Mouse (Mus musculus): ENCODE results near the gene Ehd4. TPM values are rescaled to one million over a fixed set of nuclear protein-coding genes. Genes with fewer than 3 reads are reported as not detected.

Gene Ehd4
- total and polyA plus RNA-seq, 2 experiments from 2014 or later, result 250 to 547 TPM

DNA sequence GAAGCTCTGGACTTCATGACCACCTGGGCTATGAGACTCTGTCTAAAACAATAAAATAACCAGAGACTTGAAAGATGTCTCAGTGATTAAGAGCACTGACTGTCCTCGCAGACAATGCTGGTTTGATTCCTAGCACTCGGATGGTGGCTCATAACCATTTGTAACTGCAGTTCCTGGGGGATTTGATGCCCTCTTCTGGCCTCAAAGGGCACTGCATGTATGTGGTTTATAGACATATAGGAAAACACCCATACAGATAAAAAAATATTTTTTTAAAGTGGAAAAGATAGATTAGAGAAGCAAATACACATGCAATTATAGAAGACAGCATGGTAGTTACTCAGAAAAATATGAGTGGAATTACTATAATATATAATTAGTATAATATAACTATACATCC is 3.2 kb upstream of the Ehd4 start:
- Histone ChIP-seq H3K36me3 (replicated peaks; ENCODE audit: control insufficient read depth, insufficient read depth, low read length) (no peaks in the 10 kb centered on the region), H3K4me3 (ENCODE audit: low read depth, low read length) (no peak overlapping the region), H3K4me2 (ENCODE audit: low read depth, low read length) (no peak overlapping the region), H3K4me1 (ENCODE audit: control insufficient read depth, insufficient read depth) (0 out of 2 replicates have a peak, but pooled peaks cover 2% of the 10 kb centered on the region), H3K27ac (ENCODE audit: low read depth) (no peak overlapping the region), H3K9ac (replicated peaks; ENCODE audit: low read depth, low read length) (no peak overlapping the region), H3K9me3 (replicated peaks; ENCODE audit: control insufficient read depth, low read length) (no peaks in the 10 kb centered on the region), H3K27me3 (ENCODE audit: control insufficient read depth, insufficient read depth, low read length) (no peaks in the 10 kb centered on the region)
- ATAC-seq (ENCODE audit: insufficient read depth, low read depth) (no peak), DNase-seq (ENCODE audit: low spot score) (no peak)
- 83% methylated on average over 2 of the region's 2 CpGs for WGBS
- TF ChIP-seq CTCF (IDR thresholded peaks at IDR 0.05; ENCODE audit: low read depth), result 0 out of 2 replicates have a peak, but pooled peaks have one; percentile 5
- TF ChIP-seq EP300 (IDR thresholded peaks at IDR 0.05; ENCODE audit: low read depth), result no peak

DNA sequence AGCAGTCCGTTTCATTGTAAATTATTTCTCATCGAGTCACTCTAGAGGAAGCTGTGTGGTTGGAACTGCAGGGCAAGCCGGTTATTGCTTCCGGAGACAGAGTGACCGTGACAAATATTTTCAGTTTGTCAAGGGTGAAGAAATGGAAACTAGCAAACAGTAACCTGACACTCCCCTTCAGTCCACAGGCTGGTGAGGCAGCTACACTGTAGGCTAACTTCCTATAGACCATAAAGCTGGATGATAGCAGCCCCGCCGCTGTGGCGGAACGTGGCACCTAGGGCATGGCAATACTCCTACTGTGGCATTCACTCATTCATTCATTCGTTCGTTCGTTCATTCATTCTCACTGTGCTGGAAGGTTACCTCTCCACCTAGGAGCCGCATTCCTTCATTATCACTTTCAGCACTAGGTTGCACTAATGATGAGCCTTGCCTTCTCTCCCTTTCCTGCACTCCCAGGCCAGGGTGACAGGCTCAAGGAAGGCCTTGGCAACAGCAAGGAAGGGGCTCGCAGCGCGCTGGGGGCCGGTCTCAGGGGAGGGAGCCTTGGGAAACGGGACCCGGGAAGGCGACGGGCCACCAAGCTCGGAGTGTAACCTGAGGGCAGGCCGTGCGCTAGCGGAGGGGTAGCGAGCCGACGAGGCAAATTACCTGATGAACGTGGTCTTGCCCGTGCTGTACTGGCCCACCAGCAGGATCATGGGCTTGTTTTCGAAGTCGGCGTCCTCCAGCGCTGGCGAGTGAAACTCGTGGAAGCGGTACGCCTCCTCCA is 633 bp downstream of the Ehd4 start:
- Histone ChIP-seq H3K4me2 (ENCODE audit: low read depth, low read length) (peak overlapping the region; percentile 91), H3K4me3 (ENCODE audit: low read depth, low read length) (peak overlapping the region; percentile 87), H3K9ac (replicated peaks; ENCODE audit: low read depth, low read length) (peak overlapping the region; percentile 89), H3K4me1 (ENCODE audit: control insufficient read depth, insufficient read depth) (peaks cover 24% of the 10 kb centered on the region), H3K27ac (ENCODE audit: low read depth) (peak overlapping the region; percentile 92), H3K9me3 (replicated peaks; ENCODE audit: control insufficient read depth, low read length) (no peaks in the 10 kb centered on the region), H3K27me3 (ENCODE audit: control insufficient read depth, insufficient read depth, low read length) (no peaks in the 10 kb centered on the region), H3K36me3 (replicated peaks; ENCODE audit: control insufficient read depth, insufficient read depth, low read length) (0 out of 2 replicates have a peak, but pooled peaks cover 3% of the 10 kb centered on the region)
- peak; percentile 25 for ATAC-seq (ENCODE audit: insufficient read depth, low read depth)
- WGBS, result under 1% methylated on average over 38 of the region's 38 CpGs
- no peak for TF ChIP-seq CTCF (IDR thresholded peaks at IDR 0.05; ENCODE audit: low read depth)
- no peak for TF ChIP-seq EP300 (IDR thresholded peaks at IDR 0.05; ENCODE audit: low read depth)
- peak; percentile 70 for DNase-seq (ENCODE audit: low spot score)

DNA sequence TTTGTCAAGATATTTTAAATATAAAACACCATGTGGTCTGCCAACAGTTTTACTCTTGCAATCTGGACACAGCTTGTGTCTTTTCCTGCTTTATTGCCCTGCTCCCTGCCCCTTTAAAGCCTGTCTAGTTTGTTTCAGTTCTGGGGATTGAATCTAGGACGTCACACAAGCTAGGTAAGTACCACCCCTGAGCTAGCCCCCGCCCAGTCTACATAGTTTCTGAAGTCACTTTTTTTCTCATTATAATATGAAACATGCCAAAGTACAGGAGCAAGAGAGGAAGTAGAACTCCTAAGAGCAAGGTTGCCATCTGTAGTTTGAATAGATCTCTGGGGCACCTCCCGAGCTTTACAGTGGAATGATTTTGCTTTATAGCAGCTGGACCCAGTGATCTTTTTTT is 3.8 kb downstream of the Ehd4 start:
- no peaks in the 10 kb centered on the region for H3K9me3 ChIP-seq (replicated peaks; ENCODE audit: control insufficient read depth, low read length)
- 0 out of 2 replicates have a peak, but pooled peaks cover 3% of the 10 kb centered on the region for H3K36me3 ChIP-seq (replicated peaks; ENCODE audit: control insufficient read depth, insufficient read depth, low read length)
- 63% methylated on average over 3 of the region's 3 CpGs for WGBS
- peaks cover 37% of the 10 kb centered on the region for H3K4me1 ChIP-seq (ENCODE audit: control insufficient read depth, insufficient read depth)
- H3K4me3 ChIP-seq (ENCODE audit: low read depth, low read length), result no peak overlapping the region
- H3K4me2 ChIP-seq (ENCODE audit: low read depth, low read length), result no peak overlapping the region
- no peaks in the 10 kb centered on the region for H3K27me3 ChIP-seq (ENCODE audit: control insufficient read depth, insufficient read depth, low read length)
- 0 out of 2 replicates have a peak overlapping the region, but pooled peaks have one; percentile 5 for H3K9ac ChIP-seq (replicated peaks; ENCODE audit: low read depth, low read length)
- H3K27ac ChIP-seq (ENCODE audit: low read depth), result no peak overlapping the region
- TF ChIP-seq CTCF (IDR thresholded peaks at IDR 0.05; ENCODE audit: low read depth), result no peak
- TF ChIP-seq EP300 (IDR thresholded peaks at IDR 0.05; ENCODE audit: low read depth), result no peak
- no peak for DNase-seq (ENCODE audit: low spot score)
- no peak for ATAC-seq (ENCODE audit: insufficient read depth, low read depth)

GRCm38 (mm10) chr2:120149634-120150033 is 4.8 kb downstream of the Ehd4 start:
- no peaks in the 10 kb centered on the region for H3K9me3 ChIP-seq (replicated peaks; ENCODE audit: control insufficient read depth, low read length)
- no peak for ATAC-seq (ENCODE audit: insufficient read depth, low read depth)
- 71% methylated on average over 7 of the region's 7 CpGs for WGBS
- DNase-seq (ENCODE audit: low spot score), result no peak
- peak overlapping the region; percentile 55; the same call in 1 of the 2 replicates for H3K27ac ChIP-seq (ENCODE audit: low read depth)
- H3K4me2 ChIP-seq (ENCODE audit: low read depth, low read length), result no peak overlapping the region
- TF ChIP-seq CTCF (IDR thresholded peaks at IDR 0.05; ENCODE audit: low read depth) (no peak), EP300 (IDR thresholded peaks at IDR 0.05; ENCODE audit: low read depth) (no peak)
- no peaks in the 10 kb centered on the region for H3K27me3 ChIP-seq (ENCODE audit: control insufficient read depth, insufficient read depth, low read length)
- no peak overlapping the region for H3K4me3 ChIP-seq (ENCODE audit: low read depth, low read length)
- H3K9ac ChIP-seq (replicated peaks; ENCODE audit: low read depth, low read length), result no peak overlapping the region
- 0 out of 2 replicates have a peak, but pooled peaks cover 3% of the 10 kb centered on the region for H3K36me3 ChIP-seq (replicated peaks; ENCODE audit: control insufficient read depth, insufficient read depth, low read length)
- H3K4me1 ChIP-seq (ENCODE audit: control insufficient read depth, insufficient read depth), result peaks cover 37% of the 10 kb centered on the region

DNA sequence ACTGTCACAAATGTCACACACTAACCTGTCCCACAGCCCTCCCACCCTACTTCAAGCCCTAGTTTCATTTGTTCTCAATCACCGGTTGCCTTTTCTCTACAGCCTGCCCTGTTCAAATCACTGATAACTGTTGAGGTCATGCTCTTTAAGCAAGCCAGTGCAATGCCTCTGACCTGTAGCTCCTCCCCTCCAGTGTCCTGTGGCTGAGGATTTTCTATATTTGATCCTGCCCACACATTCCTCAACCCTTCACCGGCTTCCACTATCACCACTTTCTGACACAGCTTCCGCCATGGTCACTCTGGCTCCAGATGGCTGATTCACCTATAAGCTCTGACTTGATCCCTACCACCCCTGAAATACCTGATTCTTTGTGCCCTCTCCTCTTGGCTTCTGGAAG is 6.4 kb downstream of the Ehd4 start:
- H3K27ac ChIP-seq (ENCODE audit: low read depth), result peak overlapping the region; percentile 94
- DNase-seq (ENCODE audit: low spot score) (peak; percentile 85), ATAC-seq (ENCODE audit: insufficient read depth, low read depth) (peak; percentile 94)
- TF ChIP-seq CTCF (IDR thresholded peaks at IDR 0.05; ENCODE audit: low read depth), result no peak
- TF ChIP-seq EP300 (IDR thresholded peaks at IDR 0.05; ENCODE audit: low read depth), result no peak
- no peak overlapping the region for H3K9ac ChIP-seq (replicated peaks; ENCODE audit: low read depth, low read length)
- no peaks in the 10 kb centered on the region for H3K27me3 ChIP-seq (ENCODE audit: control insufficient read depth, insufficient read depth, low read length)
- H3K4me2 ChIP-seq (ENCODE audit: low read depth, low read length), result peak overlapping the region; percentile 30; the same call in 1 of the 2 replicates
- H3K9me3 ChIP-seq (replicated peaks; ENCODE audit: control insufficient read depth, low read length), result no peaks in the 10 kb centered on the region
- WGBS, result 23% methylated on average over 3 of the region's 3 CpGs
- H3K4me1 ChIP-seq (ENCODE audit: control insufficient read depth, insufficient read depth), result peaks cover 37% of the 10 kb centered on the region
- H3K4me3 ChIP-seq (ENCODE audit: low read depth, low read length), result no peak overlapping the region
- 0 out of 2 replicates have a peak, but pooled peaks cover 3% of the 10 kb centered on the region for H3K36me3 ChIP-seq (replicated peaks; ENCODE audit: control insufficient read depth, insufficient read depth, low read length)

Data from heart, postnatal 0 days (tissue).